Mouse (Mus musculus) cerebellum, adult (tissue): ENCODE data around the gene Tmem259.
"Not testable (repeated sequence)": the region's sequence is repeated elsewhere in the genome, so short reads cannot be mapped to it uniquely, and the experiment has no call there.

Experiments used
- ATAC-seq: cut with Nextera tagmentation; 2 replicates; pipeline ENCODE4 v1.9.2; 2017; ENCODE audit warnings: mild to moderate bottlenecking, moderate library complexity, mixed read lengths; ENCODE audit not compliant: insufficient number of reproducible peaks, low FRiP score, low TSS enrichment

Gene Tmem259

DNA sequence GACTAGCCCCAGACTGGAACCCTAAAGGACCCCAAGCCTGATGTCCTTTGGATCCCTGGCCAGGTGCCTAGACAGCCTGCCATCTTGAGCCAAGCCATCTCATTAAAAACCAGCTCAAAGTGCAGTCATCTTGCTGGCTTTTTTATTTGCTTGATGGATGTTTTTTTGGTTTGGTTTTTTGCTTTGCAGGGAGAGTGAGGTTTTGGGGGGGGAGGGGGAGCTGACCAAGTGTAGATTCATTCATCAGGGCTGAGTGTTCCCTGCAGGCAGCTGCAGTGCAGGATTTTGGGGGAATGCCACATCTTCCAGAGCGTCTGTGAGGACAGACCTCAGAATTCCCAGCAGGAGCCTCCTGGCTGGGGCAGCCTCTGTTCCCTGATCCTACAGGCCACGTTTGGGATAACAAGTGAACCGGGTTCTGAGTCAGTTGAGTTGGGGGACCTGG is 15.0 kb downstream of the Tmem259 start:
- ATAC-seq: no peak

DNA sequence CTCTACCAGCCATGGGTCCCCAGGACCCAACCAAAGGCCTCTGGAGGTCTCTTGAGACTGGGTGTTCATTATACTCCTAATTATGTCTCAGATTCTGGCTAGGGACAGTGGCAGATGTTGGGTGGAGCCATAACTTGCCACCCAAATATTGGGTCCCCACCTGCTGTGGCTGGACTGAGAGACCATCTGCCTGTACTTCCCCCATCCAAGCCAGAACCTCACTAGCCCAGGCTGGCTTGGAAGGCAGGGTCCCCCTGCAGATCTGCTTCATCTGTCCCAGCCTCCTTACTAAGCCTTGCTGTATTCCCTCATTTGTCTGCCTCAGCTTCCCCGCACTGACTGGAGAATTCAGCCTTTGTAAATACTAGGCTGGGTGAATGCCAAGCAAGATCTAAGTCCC is 15.9 kb downstream of the Tmem259 start:
- ATAC-seq: no peak

DNA sequence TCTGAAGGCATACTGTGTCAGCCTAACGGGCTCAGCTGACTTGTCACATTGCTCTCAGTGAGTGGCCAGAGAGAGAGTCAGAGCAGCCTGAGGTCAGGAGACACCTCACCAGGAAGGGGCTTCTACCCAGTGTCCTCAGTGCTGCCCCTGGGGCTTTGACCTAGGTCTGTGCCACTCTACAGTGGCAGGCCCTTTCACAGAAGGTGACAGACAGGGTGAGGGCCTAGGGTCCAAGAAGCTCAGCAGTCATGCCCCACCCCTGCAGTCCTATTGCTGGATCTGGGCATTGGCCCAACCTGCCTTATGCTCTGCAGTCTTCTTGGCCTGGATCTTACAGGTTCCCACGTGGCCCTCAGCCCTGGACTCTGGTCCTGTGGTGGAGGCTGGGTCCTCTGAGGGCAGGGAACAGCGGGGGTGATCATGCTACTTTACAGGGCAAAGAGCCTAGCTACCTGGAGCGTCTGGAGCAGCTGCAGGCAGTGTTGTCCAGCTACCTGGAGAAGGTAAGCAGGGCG is 17.2 kb downstream of the Tmem259 start:
- 0 out of 2 replicates have a peak, but pooled peaks have one; percentile 21 for ATAC-seq

DNA sequence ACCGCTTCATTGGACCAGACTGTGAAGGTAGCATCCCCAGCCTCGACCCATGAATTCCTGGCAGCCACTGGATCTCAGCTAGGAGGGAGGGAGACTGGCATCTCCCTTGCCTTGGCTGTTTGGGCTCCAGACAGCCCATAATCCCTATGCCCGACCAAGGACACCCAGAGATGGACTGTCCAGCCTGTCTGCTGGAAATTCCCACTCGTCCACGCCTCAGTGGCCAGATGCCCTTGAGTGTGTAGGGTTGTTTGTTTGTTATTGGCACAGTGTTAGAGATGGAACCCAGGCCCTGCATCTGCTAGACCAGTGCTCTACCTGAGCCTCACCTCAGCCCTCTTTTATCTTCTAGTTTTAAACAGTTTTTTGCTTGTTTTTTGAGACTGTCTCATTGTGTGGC is 18.8 kb downstream of the Tmem259 start:
- ATAC-seq: no peak

DNA sequence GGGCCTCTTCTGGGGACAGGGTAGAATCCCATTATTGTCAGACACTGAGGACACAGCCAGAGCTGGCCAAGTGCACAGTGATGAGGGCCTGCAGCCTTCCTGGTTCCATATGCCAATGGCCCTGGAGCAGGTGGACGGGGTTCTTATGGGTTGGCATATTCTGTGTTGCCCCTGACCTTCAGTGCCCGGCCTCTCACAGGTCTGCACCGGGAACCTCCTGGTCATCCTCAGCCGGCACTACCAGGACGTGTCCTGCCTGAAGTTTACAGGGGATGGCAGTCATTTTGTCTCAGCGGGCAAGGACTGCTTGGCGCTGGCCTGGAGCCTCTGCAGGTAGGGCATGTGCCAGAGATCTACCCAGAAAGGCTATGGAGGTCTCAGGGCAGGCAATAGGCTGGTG is 19.4 kb downstream of the Tmem259 start:
- ATAC-seq: no peak

DNA sequence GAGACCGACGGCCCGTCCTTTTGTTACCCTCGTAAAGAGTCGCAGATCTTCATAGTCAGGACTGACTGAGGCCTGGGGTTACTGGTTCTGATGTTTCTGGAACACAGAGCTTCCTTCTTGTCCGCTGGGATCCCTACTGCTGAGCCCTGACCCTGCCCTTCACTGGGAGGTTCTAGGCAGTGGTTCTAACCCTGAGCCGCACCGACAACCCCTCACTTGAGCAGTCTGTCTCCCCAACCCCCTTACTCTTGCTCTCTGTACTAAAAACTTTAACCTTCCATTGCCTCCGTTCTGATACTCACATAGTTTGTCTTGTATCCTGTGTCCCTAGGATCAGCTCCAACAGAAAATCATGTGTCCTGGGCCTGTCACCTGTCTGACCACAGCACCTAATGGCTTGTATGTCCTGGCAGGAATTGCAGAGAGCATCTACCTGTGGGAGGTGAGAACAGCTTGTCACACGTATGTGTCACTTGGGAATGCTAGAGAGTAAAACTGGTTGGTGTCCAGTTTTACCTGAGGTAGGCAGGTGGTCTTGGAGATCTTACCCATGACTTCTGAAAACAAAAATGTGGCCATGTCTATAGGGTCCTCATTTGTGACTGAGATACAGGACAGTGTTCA is 23.3 kb downstream of the Tmem259 start:
- ATAC-seq: no peak

DNA sequence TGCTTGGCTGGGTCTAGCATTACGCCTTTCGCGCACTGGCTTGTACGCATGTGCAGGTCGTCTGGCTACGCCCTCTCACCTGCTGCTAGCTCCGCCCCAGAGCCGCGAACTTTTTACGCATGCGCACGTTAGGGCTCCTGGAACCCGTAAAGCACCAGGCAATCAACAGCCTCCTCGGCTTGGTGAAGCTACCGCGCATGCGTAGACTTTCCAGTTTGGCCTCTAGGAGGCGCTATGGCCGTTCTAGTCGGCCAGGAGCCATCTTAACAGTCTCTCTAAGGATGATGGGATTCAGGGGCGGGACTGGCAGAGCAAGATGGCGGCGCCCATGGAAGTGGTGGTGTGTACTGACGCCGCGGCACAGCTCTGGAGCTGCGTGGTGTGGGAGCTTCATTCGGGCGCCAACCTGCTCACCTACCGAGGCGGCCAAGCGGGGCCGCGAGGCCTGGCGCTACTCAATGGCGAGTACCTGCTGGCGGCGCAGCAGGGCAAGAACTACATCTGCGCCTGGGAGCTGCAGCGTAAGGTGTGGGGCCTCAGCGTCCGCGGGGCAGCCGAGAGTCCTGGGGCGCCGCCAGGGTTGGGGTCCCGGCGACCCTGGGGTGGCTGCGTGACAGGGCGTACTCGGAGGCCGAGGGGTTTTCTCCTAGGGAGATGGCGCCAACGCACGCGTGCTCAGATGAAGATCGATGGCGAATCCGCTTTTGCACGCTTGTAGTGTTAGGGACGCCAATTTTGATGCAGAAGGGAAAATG is 24.1 kb downstream of the Tmem259 start, which contains the start of gene Wdr18:
Gene Wdr18, plus strand, starts transcription at position 306 of the 755 bp plus-strand sequence.
- ATAC-seq: peak; percentile 87

DNA sequence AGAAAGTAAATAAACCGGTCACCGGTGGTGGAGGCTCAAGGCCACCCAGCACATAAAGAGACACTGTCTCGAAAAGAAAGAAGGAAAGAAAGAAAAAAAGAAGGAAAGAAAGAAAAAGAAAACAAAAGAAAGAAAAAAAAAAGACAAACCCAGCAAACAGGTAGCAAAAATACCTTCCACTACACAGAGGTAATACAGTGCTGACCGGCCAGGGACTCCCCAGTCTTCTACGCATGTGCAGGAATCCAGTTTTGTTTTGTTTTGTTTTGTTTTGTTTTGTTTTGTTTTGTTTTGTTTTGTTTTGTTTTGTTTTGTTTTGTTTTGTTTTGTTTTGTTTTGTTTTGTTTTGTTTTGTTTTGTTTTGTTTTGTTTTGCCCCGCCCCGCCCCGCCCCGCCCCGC is 24.7 kb downstream of the Tmem259 start:
- ATAC-seq: not testable (repeated sequence)

DNA sequence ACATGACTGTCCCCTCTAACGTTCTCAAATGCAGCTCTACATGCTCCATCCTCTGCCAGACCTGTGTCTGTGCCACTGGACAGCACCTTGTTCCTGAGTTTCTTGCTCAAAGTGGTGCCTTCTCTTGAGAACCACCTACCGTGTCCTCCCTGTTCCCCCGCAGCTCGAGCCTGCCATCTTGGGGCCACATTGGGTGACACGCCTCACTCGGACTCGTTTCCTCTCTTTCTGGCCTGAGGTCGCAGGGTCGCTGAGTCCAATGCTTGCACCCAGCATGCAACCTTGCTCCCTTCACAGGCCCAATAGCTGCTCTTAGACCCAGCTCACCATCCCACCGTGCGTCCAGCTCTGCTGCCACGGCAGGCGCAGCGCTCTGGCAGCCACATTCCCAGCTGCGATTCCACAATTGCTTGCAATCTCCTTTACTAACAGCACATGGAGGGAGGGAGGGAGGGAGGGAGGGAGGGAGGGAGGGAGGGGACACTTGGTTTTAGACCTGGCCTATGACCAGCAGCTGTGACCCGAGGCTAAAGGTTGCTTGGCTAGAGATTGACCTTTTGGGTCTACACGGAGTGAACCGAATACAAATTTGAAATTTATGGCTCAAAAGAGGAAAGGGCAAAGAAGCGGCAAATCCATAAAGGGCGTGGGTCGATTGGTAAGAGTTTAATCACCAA is 25.9 kb downstream of the Tmem259 start:
- ATAC-seq: no peak

DNA sequence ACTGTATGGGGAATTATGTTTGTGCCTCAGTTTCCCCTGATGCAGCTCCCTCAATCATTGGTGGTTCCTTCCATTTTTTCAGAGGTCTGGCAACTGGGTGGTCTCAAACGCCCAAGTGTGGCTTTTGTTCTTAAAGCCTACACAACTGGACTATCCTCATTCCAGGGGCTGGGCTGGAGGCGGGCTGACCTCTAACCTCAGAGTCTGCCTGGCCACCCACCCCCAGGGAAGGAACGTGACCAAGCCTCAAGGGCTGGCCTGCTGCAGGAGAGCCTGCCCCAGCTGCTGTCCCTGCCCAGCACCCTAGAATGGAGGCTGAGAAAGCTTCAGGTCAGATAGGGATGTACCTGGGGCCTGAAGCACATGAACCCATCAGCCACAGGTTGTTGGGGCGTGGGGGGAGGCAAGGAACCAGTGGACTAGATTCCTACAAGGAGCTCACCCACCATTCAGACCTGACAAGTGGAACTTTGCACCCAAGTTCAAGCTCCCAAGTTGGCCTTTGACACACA is 27.4 kb downstream of the Tmem259 start:
- no peak for ATAC-seq

DNA sequence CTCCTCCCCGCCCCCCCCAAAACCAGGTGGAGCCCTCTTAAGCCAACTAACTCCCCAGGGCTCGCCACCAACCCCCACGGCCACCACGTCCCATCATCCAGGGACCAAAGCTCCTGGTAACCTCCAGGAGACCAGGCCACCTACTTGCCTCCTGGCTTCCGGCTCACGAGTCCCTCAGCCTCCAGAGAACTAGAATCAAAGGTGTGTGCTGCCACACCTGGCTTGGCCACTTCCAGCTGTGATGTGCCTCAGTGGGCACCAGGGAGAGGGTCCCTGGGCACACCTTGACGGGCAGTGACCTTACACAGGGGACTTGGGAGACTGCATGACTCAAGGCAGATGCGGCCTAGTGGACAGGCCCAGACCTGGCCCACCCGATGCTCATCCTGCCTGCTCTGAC is 28.4 kb downstream of the Tmem259 start:
- no peak for ATAC-seq

DNA sequence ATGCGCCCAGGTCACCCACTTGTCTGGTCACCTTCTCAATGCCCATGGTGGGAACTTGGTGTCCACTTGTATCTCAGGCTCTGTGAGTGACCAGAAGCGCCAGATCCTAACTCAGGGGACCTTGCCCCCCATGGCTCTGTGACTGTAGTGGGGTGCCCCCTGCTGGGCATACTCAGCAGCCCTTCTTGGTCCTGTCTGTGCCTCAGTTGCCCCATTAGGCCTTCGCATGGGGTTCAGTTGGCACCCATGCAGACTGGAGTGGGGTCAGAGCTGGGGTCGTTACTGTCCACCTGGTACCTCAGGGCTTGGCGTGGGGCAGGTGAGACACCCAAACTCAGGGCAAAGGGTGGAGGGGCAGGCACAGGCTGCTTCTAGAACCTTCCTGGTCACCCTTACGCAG is 30.2 kb downstream of the Tmem259 start:
- ATAC-seq: no peak

DNA sequence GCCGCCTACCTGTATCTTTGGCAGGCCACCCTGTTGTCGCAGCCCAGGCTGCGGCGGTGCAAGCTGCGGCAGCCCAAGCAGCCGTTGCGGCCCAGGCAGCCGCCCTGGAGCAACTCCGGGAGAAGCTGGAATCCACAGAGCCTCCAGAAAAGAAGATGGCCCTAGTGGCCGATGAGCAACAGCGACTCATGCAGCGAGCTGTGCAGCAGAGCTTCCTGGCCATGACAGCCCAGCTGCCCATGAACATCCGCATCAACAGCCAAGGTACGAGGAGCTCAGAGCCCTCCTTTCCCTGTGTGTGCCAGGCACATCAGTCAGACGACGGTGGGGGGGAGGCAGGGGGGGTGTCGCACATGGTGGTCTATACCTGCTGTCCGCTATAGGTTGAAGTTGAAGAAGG is 33.5 kb downstream of the Tmem259 start:
- no peak for ATAC-seq

DNA sequence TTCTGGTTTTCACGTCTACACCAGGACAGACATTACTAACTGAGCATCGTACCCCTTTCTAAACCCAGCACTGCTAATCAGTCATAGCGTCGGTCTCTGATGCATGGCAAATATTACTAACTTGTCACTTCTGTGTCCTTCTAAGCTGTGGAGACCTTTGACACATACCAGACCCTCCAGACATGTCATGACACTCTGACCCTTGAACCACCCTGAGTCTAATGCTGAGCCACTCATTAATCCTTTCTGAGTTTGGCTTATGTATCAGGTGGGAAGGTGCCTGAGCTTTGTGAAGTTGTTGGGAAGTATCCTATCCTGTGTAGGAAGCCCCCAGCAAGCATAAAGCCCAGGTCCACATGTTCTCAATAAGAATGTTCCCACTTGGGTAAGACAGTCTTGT is 34.3 kb downstream of the Tmem259 start:
- ATAC-seq: no peak

DNA sequence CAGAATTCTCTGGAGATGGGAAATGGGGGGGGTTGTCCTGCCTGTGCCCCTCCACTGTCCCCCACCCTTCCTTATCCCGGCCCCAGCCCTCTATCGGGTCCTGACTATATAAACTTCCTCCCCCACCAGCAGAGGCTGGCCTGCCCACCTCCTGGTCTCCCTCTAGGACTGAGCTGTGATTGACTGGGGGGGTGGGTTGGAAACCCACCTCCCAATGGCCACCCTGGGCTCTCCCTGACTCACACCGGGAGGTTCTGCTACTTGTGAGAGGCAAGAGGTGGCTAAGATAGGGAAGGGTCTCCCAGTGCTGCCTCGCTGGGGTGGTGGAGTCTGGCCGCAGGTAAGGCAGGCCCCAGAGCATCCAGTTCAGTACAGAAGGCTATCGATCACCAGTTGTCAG is 36.6 kb downstream of the Tmem259 start:
- ATAC-seq: no peak

DNA sequence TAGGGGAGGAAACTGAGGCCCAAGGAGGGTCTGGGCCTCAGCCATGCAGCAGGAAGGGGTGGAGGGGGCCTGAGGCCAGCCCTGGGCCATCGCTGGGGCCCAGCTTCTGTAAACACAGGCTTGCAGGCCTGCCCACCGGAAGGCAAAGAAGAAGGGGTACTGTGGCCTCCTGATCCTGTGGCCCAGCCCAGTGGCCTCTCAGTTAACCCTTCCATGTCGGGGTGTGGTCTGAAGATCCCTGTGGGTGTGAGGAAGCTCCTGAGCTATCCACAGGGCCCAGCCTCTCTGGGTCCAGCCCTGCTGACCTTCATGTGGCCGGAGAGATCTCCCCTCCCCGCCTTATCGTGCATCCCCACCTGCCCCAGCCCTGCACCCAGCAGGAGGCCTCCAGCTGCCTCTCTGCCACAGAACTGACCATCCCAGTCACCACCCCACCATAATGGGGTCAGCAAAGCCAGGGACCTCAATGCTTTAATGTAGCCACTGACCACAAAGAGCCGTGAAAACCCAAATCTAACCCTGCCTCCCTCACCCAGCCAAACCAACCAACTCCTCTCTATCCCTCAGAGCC is 37.3 kb downstream of the Tmem259 start:
- no peak for ATAC-seq

DNA sequence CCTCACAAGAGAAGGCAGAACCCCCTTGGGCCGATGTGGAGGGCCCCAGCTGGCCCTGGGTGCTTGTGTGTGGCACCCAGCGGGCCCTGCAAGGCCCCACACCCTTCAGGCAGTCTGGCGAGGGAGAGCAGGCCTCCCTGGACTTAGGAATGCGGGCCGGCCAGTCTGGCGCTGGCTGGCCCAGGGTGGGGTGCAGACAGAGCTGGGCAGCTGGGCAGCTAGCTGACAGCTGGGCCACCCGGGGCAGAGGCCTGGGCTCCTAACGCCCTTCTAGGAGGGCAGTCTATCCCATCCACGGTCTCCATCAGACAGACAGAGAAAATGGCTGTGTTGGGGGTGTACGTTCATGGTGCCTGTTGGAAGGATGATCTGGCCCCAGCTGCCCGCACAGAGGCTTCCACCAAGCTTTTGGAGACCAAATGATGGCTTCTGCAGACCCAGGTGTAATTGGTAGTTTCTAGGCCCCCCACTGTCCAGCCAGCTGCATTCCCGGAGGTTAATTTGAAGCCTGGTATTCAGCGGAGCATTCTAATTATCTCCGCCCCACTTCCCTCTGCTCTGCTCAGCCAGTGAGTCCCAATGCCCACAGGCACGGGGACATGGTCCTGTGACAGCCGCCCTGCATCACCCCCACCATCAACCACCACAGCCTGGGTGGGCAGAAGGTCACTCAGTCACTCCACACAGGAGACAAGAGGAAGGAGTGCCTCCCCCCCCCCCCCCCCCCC is 38.5 kb downstream of the Tmem259 start:
- no peak for ATAC-seq

DNA sequence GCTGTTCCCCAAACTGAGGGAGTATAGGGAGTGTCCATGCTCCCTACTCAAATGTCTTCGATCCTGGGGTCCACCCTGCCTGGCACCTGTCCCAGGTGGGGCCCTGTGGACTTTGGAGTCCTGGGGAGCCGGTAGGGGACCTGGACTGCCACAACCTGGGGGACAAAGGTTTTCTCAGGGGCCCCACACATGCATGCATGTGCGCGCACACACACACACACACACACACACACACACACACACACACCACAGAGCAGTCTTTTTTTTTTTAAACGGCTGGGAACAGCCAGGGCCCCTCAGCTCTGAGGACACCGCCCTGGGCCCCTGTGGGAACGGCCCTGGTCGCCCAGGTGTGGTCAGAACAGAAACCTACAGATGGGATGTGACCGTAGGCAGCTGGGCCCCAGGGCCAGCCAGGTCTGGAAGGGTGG is 40.6 kb downstream of the Tmem259 start:
- ATAC-seq: no peak

DNA sequence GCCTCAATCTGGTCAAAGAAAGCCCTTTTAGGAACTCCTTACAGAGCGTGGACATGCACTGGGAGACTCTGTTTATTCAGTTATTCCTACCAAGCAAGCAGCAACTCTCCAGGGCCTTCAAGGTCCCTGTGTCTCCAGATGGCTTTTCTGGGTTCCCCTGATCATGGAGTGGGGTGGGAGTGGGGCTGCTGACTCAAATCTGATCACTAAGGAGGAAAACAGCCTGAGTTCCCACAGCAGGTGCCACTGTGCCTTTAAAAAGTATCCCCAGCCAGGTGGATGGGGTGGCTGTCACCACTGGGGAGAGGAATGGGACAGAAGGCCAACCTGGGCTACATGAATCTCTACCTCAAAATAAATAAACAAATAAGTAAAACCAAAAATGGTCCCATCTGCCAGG is 41.1 kb downstream of the Tmem259 start:
- no peak for ATAC-seq

DNA sequence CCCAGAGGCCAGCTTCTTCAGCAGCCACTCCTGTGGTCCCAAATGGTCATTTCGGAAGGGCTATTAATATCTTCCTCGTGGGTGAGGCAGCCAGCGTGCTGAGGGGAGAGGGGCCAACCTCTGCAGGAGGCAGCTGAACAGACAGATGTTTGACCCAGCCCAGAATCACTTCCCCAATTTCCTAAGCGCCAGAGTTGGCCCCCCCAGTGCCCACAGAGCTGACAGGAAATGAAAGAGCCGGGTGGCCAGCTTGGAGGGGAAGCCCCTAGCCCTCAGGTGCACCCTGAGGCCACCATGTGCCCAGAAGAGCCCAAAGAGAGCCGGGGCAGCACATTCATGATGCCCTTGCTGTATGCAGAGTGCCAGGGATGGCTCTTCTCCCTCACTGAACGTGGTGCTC is 43.4 kb downstream of the Tmem259 start:
- no peak for ATAC-seq
